Mouse (Mus musculus): ENCODE measurements around the gene Ethe1. TPM values are rescaled to one million over a fixed set of nuclear protein-coding genes. Genes with fewer than 3 reads are reported as not detected.

Gene Ethe1
- total and polyA plus RNA-seq, 3 experiments: 33.8 to 37.5 (median 34.8) TPM

DNA sequence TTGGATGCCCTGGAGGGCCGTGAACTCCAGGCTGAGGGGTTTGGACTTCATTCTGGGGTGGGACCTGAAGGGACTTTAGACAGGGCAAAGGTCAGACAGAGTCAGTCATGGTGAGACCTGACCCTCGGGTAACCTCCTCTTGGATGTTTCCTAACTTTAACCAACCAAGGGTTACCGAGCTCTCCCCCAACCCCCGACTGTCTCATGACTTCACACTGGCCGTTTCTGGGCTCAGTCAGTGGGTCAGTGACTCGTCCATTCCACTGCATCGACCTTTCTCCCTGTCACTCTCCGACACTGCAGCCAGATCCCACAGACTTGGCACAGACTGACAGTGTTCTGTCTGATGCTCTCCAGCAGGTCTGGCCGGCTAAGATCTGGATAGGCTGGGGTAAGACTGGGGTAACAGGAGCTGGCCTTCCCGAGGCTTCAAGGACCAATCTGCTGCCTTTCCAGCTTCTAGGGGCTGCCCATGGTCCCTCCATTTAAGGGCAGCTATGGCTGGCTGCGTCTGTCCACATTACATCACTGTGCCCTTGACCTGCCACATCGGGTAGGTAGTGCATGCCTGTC, 13.0 kb upstream of the Ethe1 start:
- peak; percentile 50 for DNase-seq

DNA sequence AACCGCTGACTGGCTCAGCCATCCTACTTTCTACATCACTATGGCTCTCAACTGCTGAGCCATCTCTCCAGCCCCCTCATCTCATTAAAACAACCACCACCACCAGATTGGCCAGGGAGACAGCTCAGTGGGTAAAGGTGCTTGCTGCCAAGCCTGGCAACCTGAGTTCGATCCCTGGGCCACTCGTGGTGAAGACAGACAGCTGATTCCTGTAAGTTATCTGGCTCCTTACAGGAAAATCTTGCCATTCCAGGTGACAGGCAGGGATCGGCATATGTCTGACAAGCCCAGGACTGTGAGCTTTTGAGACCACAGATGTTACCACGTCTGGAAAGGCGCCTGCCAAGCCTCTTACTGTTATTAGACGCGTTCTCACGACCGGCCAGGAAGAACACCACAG, 9.5 kb upstream of the Ethe1 start:
- DNase-seq: no peak

DNA sequence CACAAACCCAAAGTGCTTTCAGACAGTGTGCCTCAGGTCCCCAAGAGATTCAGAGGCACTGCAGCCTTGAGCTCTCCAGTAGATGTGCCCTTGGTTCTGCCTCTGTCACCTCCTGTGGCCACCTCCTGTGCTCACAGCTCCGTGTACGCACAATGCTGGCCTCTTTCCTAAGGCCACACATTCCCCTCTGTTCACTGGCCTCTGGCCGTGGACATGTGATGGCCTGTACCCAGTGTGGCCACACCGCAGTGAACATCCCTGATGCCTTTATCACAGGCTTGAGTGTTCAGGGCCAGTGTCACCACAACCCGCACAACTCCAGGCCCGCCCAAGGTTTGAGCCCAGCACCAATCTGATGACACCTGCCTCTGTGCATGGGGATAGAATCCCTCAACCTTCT, 2.5 kb upstream of the Ethe1 start:
- DNase-seq: peak; percentile 61

DNA sequence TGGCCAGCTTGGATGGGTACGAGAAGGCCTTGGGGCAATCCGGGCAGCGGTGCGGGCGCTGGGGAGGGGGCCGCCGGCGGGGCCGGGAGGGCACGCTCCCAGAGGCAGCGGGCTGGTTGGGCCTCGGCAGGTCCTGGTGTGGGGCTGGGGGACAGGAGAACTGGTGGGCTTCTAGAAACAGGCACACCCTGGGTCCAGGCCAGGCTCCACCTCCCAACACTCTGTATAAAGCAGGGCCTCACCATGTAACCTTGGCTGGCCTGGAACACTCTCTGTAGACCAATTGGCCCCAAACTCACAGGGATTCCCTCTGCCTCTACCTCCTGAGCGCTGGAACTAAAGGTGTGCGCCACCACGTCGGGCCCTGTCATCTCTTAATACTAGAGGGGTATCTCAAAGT, 1.3 kb upstream of the Ethe1 start:
- no peak for DNase-seq

DNA sequence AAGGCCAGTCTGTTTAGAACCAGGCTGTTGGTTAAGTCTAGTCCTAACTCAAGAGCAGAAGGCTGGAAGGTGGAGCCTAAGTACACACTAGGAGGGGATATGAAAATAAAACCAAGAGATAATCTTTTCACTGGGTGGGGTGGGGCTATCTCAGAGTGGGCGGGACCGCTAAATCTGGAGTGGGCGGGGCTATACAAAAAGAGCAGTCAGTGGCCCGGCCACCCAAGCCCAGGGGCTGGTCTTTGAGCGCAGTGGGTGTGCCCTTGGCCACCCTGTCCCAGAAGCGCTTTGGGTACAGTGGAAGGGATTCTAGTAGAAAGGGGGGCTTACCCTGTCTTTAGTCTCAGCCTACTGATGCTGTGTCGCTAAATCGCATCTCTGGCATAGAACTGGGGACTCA, 515 bp upstream of the Ethe1 start:
- DNase-seq: no peak

DNA sequence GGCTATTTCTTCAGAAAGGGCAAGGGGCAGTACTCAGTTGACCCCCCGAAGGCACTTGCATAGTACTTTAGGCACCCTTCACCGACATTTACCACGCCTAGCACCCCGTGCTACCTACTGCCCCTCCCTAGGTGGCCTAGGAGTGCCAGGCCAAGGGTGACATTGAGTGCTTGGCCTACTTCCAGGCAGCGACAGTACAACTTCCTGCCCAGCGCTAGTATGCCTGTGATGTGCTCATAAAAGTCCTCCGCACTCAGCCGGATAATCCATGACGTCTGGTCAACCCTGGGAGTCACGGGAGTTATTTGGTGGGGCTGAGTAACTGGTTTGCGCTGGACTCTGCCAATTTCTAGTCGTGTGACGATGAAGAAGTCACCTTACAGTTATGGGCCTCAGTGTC, 993 bp downstream of the Ethe1 start:
- DNase-seq: peak; percentile 78

DNA sequence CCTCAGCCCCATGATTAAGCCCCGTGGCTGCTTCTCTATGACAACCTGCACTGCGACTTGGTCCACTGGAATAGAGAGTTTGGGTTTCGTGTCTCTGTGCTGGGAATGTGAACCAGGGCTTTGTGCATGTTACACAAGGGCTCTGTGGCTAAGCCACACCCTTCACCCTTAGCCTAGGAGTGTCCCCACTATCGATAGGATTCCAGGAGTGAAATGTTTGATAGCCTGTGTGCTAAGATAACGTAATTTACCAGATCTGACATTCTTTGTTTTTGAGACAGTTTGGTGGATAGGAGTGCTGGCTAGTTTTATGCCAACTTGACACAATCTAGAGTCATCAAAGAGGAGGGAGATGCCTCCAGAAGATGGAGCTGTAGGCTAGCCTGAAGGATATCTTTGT, 4.4 kb downstream of the Ethe1 start:
- no peak for DNase-seq

DNA sequence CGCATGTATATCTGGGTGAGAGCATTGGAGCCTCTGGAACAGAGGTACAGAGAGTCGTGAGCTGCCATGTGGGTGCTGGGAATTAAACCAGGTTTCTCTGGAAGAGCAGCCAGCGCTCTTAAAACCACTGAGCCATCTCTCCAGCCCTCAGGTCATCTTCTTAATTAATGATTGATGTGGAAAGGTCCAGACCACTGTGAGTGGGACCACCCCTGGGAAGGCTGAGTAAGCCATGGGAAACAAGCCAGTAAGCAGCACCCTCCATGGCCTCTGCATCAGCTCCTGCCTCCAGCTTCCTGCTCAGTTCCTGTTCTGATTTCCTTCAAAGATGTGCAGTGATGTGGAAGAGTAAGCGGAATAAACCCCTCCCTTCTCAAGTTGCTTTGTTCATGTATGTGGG, 4.8 kb downstream of the Ethe1 start:
- no peak for DNase-seq

DNA sequence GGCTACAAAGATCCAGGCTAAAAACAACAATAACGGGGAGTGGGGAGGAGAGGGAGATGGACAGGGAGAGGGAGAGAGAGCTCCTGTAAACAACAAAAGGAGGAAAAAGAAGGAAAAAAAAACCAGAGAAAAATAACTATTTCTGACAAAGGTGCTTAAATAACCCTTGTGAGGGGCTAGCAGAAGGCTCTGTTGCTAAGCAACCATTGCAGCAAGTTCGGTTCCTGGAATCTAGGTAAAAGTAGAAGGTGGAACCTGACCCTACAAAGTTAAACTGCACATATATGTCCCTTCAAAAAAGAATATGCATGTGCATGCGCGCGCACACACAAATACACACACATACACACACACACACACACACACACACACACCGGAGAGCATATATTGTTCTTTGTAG, 5.4 kb downstream of the Ethe1 start:
- no peak for DNase-seq

DNA sequence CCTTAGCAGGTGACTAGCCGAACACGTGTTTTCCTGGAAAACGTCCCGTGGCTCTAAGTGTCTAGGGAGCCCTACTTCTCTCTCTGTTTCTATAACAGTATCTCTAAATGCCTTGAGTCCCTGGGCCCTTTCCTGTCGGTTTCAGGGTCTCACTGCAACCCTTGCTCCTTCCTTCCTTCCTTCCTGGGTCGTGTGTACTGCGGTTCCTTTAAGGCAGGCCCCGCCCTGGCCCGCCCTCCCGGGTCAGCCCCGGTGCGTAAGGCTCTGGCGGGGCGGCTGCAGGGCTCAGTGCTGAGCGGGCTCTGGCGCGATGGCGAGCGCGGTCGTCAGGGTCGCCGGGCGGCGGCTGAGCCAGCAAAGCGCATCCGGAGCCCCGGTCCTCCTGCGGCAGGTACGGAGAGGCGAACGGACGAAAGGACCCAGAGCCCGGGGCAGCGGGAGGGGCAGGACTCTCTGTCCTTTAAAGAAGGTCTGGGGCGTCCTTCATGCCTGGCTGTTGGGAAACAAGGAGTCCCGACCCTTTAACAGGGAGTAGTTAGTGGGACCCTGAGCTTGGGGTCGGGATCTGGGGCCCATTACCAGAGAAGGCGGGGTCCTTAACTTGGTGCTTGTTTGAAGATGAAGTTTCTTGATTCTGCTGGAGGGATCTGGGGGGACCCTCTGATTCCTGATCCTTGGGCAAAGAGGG, 6.4 kb downstream of the Ethe1 start:
- DNase-seq: peak; percentile 90

DNA sequence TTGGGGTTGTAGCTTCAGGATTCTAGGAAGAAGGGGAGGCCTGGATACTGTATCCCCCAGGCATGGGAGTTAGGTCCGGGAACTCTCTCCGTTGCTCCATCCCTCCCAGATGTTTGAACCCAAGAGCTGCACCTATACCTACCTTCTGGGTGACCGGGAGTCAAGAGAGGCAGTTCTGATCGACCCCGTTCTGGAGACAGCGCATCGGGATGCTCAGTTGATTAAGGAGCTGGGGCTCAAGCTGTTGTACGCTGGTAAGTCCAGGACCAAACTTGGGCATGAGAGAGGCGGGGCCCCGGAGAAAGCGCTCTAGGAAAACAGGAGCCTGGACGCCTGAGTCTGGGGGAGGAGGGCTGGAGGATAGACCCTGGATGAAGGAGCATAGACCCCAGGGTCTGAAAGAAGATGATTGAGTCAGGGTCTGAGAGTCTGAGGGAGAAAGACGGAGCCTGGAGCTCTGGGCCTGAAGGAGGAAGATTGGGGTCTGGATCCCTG, 7.0 kb downstream of the Ethe1 start:
- no peak for DNase-seq

DNA sequence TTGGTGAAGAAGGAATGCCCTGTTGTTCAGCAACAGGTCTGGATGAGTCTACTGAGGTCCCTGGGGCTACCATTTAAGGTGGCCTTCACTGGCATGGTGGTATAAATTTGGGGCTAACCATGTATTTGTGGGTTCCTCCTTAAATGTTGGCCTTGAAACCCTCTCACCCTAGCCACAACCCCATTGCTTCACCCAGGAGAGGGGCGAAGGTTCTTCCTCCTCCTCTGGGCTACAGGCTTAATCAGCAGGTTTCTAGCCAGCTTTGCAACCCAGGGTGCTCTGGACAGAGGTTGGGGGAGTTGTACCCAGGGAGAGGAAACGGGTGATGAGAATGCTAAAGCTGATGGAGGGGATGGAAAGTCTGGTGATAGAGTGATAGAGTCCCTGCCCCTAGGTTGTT, 8.1 kb downstream of the Ethe1 start:
- DNase-seq: no peak

DNA sequence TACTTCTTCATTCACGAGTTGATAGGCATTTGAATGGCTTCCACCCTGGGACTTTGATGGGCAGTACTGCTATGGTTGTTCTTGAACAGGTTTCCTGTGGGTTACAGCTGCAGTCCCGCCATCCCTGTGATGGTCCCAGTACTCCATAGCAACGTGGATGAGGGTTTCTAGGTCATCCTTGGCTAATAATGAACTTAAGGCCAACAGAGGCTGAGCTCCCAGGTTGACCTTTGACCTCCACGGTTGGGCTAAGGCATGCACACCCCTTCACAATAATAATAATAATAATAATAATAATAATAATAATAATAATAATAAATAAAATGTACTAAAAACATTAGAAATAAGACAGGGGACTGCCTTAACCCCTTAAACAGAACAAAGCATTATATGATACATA, 10.8 kb downstream of the Ethe1 start:
- DNase-seq: no peak

DNA sequence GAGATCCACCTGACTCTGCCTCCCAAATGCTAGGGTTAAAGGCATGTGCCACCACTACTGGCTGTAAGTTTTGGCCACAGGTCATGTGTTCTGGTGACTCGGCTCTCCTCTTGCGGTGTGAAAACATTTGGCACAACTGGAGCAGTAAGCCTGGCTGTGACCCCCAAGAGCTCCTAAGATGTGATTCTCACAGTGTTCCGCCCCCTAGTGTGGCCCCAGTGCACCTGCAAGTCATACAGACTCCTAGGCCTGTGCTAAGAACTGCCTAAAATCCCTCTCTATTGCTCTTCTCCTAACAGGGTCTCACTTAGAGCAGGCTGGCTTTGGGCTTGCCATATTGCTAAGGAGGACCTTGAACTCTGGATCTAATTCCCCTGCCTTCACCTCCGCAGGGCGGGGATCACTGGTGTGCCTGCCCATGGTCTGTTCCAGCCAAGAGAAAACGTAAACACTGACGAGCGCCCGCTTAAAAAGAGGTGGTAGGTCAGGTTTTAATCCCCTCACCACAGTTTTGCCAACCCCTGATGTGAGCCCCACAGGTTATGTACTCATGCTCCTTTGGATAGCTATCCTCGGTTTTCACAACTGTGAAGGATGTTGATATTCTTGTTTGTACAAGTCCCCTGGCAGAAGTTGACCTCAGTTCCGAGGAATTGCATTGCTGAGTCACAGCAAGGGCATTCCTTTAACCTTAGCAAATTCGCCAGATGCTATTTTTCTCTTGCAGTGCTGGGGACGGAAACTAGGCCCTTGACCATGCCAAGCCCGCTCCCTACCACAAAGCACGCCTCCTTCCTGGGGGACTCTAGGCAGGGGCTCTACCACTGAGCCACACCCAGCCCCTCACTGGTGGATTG, 12.1 kb downstream of the Ethe1 start:
- peak; percentile 68 for DNase-seq

DNA sequence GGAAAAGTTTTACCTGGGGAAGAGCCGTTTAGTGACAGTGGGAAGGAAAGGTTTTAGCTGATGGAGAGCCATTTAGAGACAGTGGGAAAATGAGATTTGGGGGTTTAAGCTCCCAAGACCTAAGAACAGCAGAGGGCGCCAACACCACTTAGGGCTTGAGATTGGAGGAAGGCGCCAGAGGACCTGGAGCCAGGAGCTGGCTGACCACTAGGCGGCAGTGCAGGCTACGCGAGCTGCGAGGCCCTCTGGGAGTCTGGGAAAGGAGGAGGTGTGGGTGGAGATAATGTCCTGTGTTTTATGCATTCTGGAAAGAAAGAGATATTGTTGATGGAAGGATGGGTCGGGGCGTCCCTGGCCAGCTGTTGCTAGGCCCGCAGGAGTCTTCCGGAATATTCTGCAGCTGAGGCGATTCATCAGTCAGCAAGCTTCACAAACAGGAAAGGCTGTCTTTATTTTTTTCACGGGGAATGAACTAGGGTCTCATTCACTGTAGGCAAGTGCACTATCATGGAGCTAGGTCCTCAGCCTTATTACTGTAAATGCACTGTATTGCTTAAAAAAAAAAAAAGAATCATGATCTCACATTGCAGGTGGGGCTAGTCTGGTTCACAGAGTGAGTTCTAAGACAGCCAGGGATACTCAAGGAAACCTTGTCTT, 13.7 kb downstream of the Ethe1 start:
- DNase-seq: peak; percentile 95

DNA sequence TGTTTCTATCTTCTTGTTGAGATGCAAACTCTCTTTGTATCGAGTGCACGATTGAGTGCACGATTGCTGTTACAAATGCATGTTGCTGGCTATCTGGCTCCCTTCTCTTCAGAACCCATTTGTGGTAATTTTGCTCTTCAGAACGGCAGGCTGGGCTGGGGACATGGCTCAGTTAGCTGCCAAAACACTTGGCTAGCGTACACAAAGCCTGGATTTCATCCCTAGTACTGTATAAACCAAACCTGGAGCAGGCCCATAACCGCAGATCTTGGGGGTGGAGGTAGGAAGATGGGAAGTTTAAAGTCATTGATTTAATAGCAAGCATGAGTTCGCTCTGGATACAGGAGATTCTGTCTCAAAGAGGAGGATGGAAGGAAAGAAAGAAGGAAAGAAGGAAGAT, 18.2 kb downstream of the Ethe1 start:
- no peak for DNase-seq

DNA sequence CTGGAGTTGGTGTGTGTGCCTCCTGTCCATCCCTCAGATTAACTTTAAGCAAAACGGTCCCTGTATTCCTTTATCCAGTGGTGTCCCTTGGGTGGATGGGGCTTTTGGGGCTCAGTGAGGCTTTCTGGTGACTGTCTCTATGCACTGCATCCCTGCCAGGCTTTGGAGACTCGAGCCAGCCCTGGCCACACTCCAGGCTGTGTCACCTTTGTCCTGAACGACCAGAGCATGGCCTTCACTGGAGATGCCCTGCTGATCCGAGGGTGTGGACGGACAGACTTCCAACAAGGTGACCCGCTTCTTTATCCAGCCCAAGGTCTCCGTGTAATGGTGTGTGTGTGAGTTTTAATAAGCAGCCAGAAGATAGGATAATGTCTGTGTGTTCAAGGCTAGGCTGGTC, 18.7 kb downstream of the Ethe1 start:
- no peak for DNase-seq

DNA sequence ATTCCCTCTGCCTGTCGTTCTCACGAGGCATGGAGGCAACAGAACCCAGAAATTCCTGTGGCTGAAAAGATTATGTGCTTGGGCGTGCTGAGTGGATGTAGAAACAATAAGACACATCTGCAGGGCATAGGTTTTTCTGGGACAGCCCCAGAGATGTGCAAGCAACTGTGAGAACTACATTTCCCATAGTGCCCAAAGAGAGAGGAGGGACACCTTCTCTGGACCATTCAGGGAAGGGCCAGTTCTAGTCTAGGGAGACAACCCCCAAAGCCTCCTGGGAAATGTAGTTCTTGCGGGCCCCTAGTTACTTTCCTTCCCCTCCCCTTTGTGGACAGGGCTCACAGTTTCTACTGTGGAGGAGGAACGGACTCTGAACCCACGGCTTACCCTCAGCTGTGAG, 20.7 kb downstream of the Ethe1 start:
- DNase-seq: peak; percentile 66

DNA sequence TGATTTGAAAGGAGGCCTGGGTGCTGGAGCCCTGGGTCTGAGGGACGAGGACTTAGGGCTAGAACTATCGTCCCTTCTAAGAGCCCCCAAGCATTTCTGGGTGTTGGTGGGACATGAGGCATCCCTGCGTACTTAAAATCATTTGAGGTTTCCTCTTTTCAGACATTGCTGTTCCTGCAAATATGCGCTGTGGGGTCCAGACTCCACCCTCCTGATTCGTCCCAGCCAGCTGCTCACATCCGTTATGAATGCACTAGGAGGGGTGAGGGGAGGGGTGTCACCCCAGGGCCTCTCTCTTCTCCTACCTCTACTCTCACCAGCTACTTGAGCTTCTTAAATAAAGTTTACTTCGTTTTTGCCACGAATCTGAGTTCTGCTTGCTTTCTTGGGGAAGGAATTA, 21.2 kb downstream of the Ethe1 start:
- no peak for DNase-seq

DNA sequence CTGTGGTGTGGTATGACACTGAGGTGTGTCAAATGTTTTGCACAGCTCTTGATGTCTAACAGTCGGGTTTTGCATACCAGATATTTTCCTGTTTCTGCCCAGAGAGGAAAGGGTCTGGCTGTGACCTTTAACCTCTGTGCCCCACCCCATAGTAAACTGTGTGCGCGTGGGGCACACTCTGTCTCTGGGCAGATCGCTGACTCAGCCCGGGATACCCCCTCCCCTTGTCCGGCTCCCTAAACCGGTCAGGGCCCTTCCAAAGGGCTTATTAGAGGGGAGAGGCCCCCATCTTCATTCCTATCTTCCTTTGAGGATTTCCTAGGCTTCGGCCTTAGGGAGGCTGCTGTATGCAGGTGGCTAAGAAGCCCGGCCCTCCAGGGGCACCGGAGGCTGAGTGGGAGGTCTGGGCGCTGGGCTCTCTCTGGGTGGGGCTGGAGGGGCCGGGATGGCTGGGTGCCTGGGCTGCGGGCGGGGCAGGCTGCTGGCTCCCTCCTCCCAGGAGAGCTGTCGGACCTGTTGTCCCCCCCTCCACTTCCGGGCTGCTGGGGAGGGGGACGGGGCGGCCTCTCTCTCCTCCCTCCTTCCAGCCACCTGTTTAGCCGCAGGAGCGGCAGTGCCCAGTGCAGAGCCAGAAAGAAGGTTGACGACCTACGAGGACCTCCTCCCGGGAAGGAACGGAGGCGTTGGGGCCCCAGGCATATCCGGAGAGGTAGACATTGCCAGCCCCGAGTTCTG, 23.0 kb downstream of the Ethe1 start, which contains the start of gene Phldb3:
Gene Phldb3 (plus strand): TSS at position 620 of the 735 bp plus-strand sequence.
- peak; percentile 38 for DNase-seq

DNA sequence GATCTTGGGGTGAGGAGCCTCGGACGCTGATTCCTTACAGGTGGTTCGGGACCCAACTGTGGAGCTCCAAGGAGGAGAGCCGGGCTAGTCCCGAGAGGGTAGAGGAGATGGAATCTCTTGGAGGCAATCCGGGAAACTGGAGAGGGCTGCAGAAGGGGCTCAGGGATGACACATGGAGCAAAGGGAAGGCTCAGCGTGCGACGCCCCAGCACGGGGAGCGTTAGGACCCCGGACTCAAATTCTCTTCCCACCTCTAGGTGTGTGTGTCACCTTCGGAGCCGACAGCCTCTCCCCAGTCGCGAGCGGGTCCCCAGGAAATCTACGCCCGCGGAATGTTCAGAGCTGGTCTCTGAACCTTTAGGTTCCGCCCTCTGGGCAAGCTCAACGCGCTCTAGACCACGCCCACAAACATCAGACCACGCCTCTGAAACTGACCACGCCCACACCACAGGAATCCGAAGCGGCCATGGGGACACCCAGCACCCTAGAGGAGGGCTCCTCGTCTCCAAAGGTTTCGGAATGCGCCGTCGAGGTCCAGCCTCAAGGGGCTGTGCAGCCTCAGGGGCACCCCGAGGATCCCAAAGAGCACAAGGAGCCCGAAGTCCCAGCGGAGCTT, 23.6 kb downstream of the Ethe1 start:
- peak; percentile 96 for DNase-seq
